Mouse (Mus musculus): ENCODE data around the gene Slc25a12. TPM values are rescaled to one million over a fixed set of nuclear protein-coding genes. Genes with fewer than 3 reads are reported as not detected.

The Slc25a12 gene
- polyA plus RNA-seq, 1 experiment: 52.2 TPM

- WGBS: 98% methylated on average over 3 of the region's 3 CpGs
- no peak for TF ChIP-seq CTCF (IDR thresholded peaks at IDR 0.05; ENCODE audit: borderline replicate concordance, control insufficient read depth, extremely low read depth, insufficient read depth, low read length, poor library complexity)
- TF ChIP-seq POLR2A (IDR thresholded peaks at IDR 0.05; ENCODE audit: control insufficient read depth, extremely low read depth, insufficient read depth, low read length, poor library complexity): no peak
- Histone ChIP-seq H3K4me3 (ENCODE audit: control insufficient read depth, insufficient read depth, low read length) (no peak overlapping the region), H3K36me3 (ENCODE audit: control insufficient read depth, insufficient read depth, low read length) (no peaks in the 10 kb centered on the region), H3K4me1 (replicated peaks; ENCODE audit: control insufficient read depth, insufficient read depth, low read length) (no peaks in the 10 kb centered on the region), H3K27me3 (ENCODE audit: control insufficient read depth, insufficient read depth, low read length) (no peaks in the 10 kb centered on the region), H3K27ac (ENCODE audit: control insufficient read depth, insufficient read depth, low read length) (no peak overlapping the region)
- no peak for DNase-seq
Measured at GRCm38 (mm10) chr2:71329761-71330160, 37.8 kb downstream of the Slc25a12 start.

DNA sequence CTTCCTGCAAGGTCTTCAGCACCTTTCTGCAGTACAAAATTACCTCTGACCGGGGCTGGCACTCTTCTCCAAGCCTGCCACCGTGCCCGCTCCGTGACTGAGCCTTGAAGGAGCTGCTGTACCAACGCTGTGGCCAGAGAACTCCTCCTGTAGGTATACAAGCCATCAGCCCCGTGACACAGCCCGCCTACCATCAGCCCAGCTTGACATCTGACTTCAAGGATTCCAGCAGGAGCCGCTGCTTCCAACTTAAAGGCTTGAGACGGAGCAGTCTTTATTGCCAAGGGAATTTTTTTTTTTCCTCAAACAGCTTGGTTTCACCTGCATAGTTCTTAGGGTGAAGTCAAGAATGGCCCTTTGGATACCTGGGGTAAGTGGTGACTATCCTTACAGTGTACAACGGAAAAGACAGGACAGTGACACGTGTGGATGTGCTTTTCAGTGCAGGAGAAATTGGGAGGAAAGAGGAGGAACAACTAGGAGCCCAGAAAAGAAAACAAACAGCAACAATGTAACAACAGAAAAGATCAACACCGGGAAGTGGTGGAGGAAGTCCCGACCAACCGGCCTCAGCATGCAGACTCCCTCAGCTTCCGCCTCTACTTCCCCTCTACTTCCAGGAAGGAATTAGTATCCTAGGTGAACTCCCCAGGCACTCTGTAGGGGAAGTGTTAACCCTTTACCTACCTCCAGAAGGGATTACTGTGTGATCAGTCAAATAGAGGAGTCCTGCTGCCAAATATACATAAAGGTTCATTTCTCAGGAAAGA lies 39.0 kb downstream of the Slc25a12 start:
- WGBS: 96% methylated on average over 15 of the region's 15 CpGs
- no peak for DNase-seq
- Histone ChIP-seq H3K36me3 (ENCODE audit: control insufficient read depth, insufficient read depth, low read length) (peaks cover 5% of the 10 kb centered on the region; the same call in 1 of the 2 replicates), H3K4me1 (replicated peaks; ENCODE audit: control insufficient read depth, insufficient read depth, low read length) (no peaks in the 10 kb centered on the region), H3K4me3 (ENCODE audit: control insufficient read depth, insufficient read depth, low read length) (no peak overlapping the region), H3K27me3 (ENCODE audit: control insufficient read depth, insufficient read depth, low read length) (no peaks in the 10 kb centered on the region), H3K27ac (ENCODE audit: control insufficient read depth, insufficient read depth, low read length) (no peak overlapping the region)
- TF ChIP-seq POLR2A (IDR thresholded peaks at IDR 0.05; ENCODE audit: control insufficient read depth, extremely low read depth, insufficient read depth, low read length, poor library complexity) (no peak), CTCF (IDR thresholded peaks at IDR 0.05; ENCODE audit: borderline replicate concordance, control insufficient read depth, extremely low read depth, insufficient read depth, low read length, poor library complexity) (no peak)

DNA sequence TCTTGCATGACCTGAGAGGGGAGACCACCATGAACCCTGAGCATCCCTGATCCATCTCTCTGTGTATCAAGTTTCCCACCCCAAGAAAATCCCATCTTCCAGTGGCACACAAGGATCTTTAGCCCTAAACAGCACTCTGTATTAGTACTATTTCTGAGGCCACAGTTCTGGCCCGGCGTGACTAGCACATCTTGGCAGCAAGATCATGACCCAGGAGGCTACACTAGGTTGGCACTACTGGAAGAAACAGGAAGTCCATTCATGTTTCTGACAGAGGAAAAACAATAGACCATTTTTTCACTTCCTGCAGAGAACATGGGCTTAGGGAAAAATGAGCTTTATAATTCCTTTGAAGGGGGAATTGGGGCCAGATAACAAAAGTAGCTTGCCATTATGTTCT lies 39.8 kb downstream of the Slc25a12 start:
- no peaks in the 10 kb centered on the region for H3K4me1 ChIP-seq (replicated peaks; ENCODE audit: control insufficient read depth, insufficient read depth, low read length)
- H3K4me3 ChIP-seq (ENCODE audit: control insufficient read depth, insufficient read depth, low read length): no peak overlapping the region
- H3K36me3 ChIP-seq (ENCODE audit: control insufficient read depth, insufficient read depth, low read length): peaks cover 7% of the 10 kb centered on the region; the same call in 1 of the 2 replicates
- WGBS: 93% methylated on average over 2 of the region's 2 CpGs
- TF ChIP-seq POLR2A (IDR thresholded peaks at IDR 0.05; ENCODE audit: control insufficient read depth, extremely low read depth, insufficient read depth, low read length, poor library complexity) (no peak), CTCF (IDR thresholded peaks at IDR 0.05; ENCODE audit: borderline replicate concordance, control insufficient read depth, extremely low read depth, insufficient read depth, low read length, poor library complexity) (no peak)
- H3K27me3 ChIP-seq (ENCODE audit: control insufficient read depth, insufficient read depth, low read length): no peaks in the 10 kb centered on the region
- H3K27ac ChIP-seq (ENCODE audit: control insufficient read depth, insufficient read depth, low read length): no peak overlapping the region
- no peak for DNase-seq

DNA sequence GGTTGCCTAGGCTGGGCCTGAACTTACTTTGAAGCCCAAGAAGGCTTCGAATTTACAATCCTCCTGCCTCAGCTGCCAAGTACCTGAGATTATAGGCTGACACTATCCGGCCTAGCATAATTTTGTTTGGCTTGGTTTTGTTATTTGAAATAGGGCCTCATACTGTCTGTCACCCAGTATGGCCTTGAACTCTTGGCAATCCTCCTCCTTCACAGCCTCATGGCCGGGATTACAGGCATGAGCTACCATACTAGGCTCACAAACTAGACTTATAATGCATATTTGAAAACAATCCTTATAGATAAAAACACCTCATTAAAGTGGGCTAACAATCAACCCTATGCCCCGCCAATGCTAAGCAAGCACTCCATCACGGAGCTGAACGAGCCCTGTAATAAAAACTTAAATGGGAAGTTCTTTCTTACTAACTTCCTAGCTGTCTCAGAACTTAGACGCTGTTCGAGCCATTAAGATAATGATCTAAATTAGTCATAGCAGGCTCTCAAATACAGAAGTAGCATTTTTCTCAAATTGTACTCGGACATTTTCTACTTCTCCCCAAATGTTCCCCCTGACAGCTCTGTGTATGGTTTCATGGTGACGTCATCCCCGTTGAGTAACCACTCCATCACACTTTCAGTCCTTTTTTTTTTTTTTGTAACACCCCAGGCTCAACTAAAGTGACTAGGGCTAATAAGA lies 40.6 kb downstream of the Slc25a12 start:
- Histone ChIP-seq H3K36me3 (ENCODE audit: control insufficient read depth, insufficient read depth, low read length) (peaks cover 9% of the 10 kb centered on the region), H3K4me1 (replicated peaks; ENCODE audit: control insufficient read depth, insufficient read depth, low read length) (no peaks in the 10 kb centered on the region), H3K27me3 (ENCODE audit: control insufficient read depth, insufficient read depth, low read length) (no peaks in the 10 kb centered on the region), H3K4me3 (ENCODE audit: control insufficient read depth, insufficient read depth, low read length) (no peak overlapping the region), H3K27ac (ENCODE audit: control insufficient read depth, insufficient read depth, low read length) (no peak overlapping the region)
- TF ChIP-seq POLR2A (IDR thresholded peaks at IDR 0.05; ENCODE audit: control insufficient read depth, extremely low read depth, insufficient read depth, low read length, poor library complexity) (no peak), CTCF (IDR thresholded peaks at IDR 0.05; ENCODE audit: borderline replicate concordance, control insufficient read depth, extremely low read depth, insufficient read depth, low read length, poor library complexity) (no peak)
- 79% methylated on average over 11 of the region's 11 CpGs for WGBS
- DNase-seq: no peak

DNA sequence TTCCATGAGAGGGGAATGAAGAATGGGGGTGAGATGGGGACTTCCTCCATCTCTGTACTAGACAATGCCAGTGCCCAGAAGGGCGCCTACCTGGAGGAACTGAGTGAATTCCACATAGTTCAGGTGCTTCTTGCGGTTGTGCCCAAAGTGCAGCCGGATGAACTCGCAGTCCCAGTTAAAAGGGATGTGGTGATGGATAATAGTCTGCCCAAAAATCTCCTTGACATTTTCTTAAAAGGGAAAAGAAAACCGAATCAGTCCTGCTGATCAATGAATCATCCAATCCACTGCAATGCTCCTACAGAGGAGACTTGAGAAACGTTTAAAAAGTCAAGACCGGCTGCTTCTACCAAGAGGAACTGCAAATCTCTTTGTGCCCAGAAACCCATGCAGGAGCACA lies 43.7 kb downstream of the Slc25a12 start:
- 96% methylated on average over 7 of the region's 7 CpGs for WGBS
- no peaks in the 10 kb centered on the region for H3K27me3 ChIP-seq (ENCODE audit: control insufficient read depth, insufficient read depth, low read length)
- H3K4me1 ChIP-seq (replicated peaks; ENCODE audit: control insufficient read depth, insufficient read depth, low read length): no peaks in the 10 kb centered on the region
- TF ChIP-seq CTCF (IDR thresholded peaks at IDR 0.05; ENCODE audit: borderline replicate concordance, control insufficient read depth, extremely low read depth, insufficient read depth, low read length, poor library complexity) (no peak), POLR2A (IDR thresholded peaks at IDR 0.05; ENCODE audit: control insufficient read depth, extremely low read depth, insufficient read depth, low read length, poor library complexity) (no peak)
- H3K27ac ChIP-seq (ENCODE audit: control insufficient read depth, insufficient read depth, low read length): no peak overlapping the region
- H3K36me3 ChIP-seq (ENCODE audit: control insufficient read depth, insufficient read depth, low read length): peaks cover 16% of the 10 kb centered on the region
- DNase-seq: no peak
- no peak overlapping the region for H3K4me3 ChIP-seq (ENCODE audit: control insufficient read depth, insufficient read depth, low read length)

- H3K36me3 ChIP-seq (ENCODE audit: control insufficient read depth, insufficient read depth, low read length): peaks cover 24% of the 10 kb centered on the region
- DNase-seq: no peak
- H3K27ac ChIP-seq (ENCODE audit: control insufficient read depth, insufficient read depth, low read length): no peak overlapping the region
- no peak overlapping the region for H3K4me3 ChIP-seq (ENCODE audit: control insufficient read depth, insufficient read depth, low read length)
- no peaks in the 10 kb centered on the region for H3K27me3 ChIP-seq (ENCODE audit: control insufficient read depth, insufficient read depth, low read length)
- WGBS: 90% methylated on average over 3 of the region's 3 CpGs
- TF ChIP-seq CTCF (IDR thresholded peaks at IDR 0.05; ENCODE audit: borderline replicate concordance, control insufficient read depth, extremely low read depth, insufficient read depth, low read length, poor library complexity) (no peak), POLR2A (IDR thresholded peaks at IDR 0.05; ENCODE audit: control insufficient read depth, extremely low read depth, insufficient read depth, low read length, poor library complexity) (no peak)
- H3K4me1 ChIP-seq (replicated peaks; ENCODE audit: control insufficient read depth, insufficient read depth, low read length): no peaks in the 10 kb centered on the region
Measured at GRCm38 (mm10) chr2:71321486-71321885, 46.1 kb downstream of the Slc25a12 start.

Measured in thymus, adult 2 months (tissue).